Mouse (Mus musculus): ENCODE measurements around the gene Mphosph9.

- TF ChIP-seq POLR2A (IDR thresholded peaks at IDR 0.05; ENCODE audit: low read depth, low read length) = no peak
- no peak for TF ChIP-seq CTCF (conservative IDR thresholded peaks at IDR 0.05; ENCODE audit: insufficient read depth, insufficient read length, low read depth, low read length)
Observed at GRCm38 (mm10) chr5:124214516-124215145, 113.1 kb downstream of the Mphosph9 start.

All from kidney, adult 2 months (tissue).